Mouse (Mus musculus): Measurements from ENCODE around the gene Armc9. TPM values are rescaled to one million over a fixed set of nuclear protein-coding genes. Genes with fewer than 3 reads are reported as not detected.

Armc9 gene
- polyA plus RNA-seq, 1 experiment from 2014 or later = 17.4 TPM

GRCm38 (mm10) chr1:86301221-86302091 lies 146.9 kb downstream of the Armc9 start:
- Histone ChIP-seq H3K36me3 (ENCODE audit: control insufficient read depth, insufficient read depth, low read length) (no peaks in the 10 kb centered on the region), H3K9me3 (ENCODE audit: control insufficient read depth, low read length) (no peaks in the 10 kb centered on the region), H3K4me1 (ENCODE audit: control insufficient read depth, insufficient read depth, low read length) (peaks cover 7% of the 10 kb centered on the region; the same call in 1 of the 2 replicates), H3K4me2 (ENCODE audit: low read depth, low read length) (no peak overlapping the region), H3K27me3 (replicated peaks; ENCODE audit: control insufficient read depth, insufficient read depth, low read length) (peaks cover 12% of the 10 kb centered on the region), H3K4me3 (ENCODE audit: low read depth, low read length) (no peak overlapping the region), H3K27ac (replicated peaks; ENCODE audit: low read depth, low read length) (no peak overlapping the region), H3K9ac (ENCODE audit: low read depth, low read length) (no peak overlapping the region)
- no peak for ATAC-seq (ENCODE audit: low read depth)
- no peak for DNase-seq (ENCODE audit: low spot score)
- WGBS = 48% methylated on average over 6 of the region's 6 CpGs

GRCm38 (mm10) chr1:86302532-86302931 lies 148.0 kb downstream of the Armc9 start, which contains the start of gene B3gnt7:
TSS of gene B3gnt7 (plus strand) at chr1:86302832.
- Histone ChIP-seq H3K36me3 (ENCODE audit: control insufficient read depth, insufficient read depth, low read length) (no peaks in the 10 kb centered on the region), H3K27me3 (replicated peaks; ENCODE audit: control insufficient read depth, insufficient read depth, low read length) (peaks cover 12% of the 10 kb centered on the region), H3K9ac (ENCODE audit: low read depth, low read length) (peak within 1 kb of the TSS; percentile 64), H3K27ac (replicated peaks; ENCODE audit: low read depth, low read length) (no peak within 1 kb of the TSS), H3K4me2 (ENCODE audit: low read depth, low read length) (peak within 1 kb of the TSS; percentile 99), H3K4me1 (ENCODE audit: control insufficient read depth, insufficient read depth, low read length) (peaks cover 7% of the 10 kb centered on the region; the same call in 1 of the 2 replicates), H3K4me3 (ENCODE audit: low read depth, low read length) (peak within 1 kb of the TSS; percentile 68), H3K9me3 (ENCODE audit: control insufficient read depth, low read length) (no peaks in the 10 kb centered on the region)
- no peak for DNase-seq (ENCODE audit: low spot score)
- ATAC-seq (ENCODE audit: low read depth) = no peak
- 36% methylated on average over 6 of the region's 6 CpGs for WGBS

- H3K27ac ChIP-seq (replicated peaks; ENCODE audit: low read depth, low read length) = no peak overlapping the region
- DNase-seq (ENCODE audit: low spot score) (peak; percentile 78), ATAC-seq (ENCODE audit: low read depth) (peak; percentile 88)
- H3K9me3 ChIP-seq (ENCODE audit: control insufficient read depth, low read length) = no peaks in the 10 kb centered on the region
- peaks cover 7% of the 10 kb centered on the region; the same call in 1 of the 2 replicates for H3K4me1 ChIP-seq (ENCODE audit: control insufficient read depth, insufficient read depth, low read length)
- H3K27me3 ChIP-seq (replicated peaks; ENCODE audit: control insufficient read depth, insufficient read depth, low read length) = peaks cover 12% of the 10 kb centered on the region
- peak overlapping the region; percentile 99 for H3K4me2 ChIP-seq (ENCODE audit: low read depth, low read length)
- no peaks in the 10 kb centered on the region for H3K36me3 ChIP-seq (ENCODE audit: control insufficient read depth, insufficient read depth, low read length)
- WGBS = 0% methylated on average over 43 of the region's 65 CpGs
- peak overlapping the region; percentile 68 for H3K4me3 ChIP-seq (ENCODE audit: low read depth, low read length)
- peak overlapping the region; percentile 64 for H3K9ac ChIP-seq (ENCODE audit: low read depth, low read length)
Observed at GRCm38 (mm10) chr1:86303063-86303872, 148.7 kb downstream of the Armc9 start.

GRCm38 (mm10) chr1:86303873-86304250 lies 149.3 kb downstream of the Armc9 start:
- no peak overlapping the region for H3K27ac ChIP-seq (replicated peaks; ENCODE audit: low read depth, low read length)
- H3K36me3 ChIP-seq (ENCODE audit: control insufficient read depth, insufficient read depth, low read length) = no peaks in the 10 kb centered on the region
- ATAC-seq (ENCODE audit: low read depth) (no peak), DNase-seq (ENCODE audit: low spot score) (no peak)
- peak overlapping the region; percentile 99 for H3K4me2 ChIP-seq (ENCODE audit: low read depth, low read length)
- peaks cover 12% of the 10 kb centered on the region for H3K27me3 ChIP-seq (replicated peaks; ENCODE audit: control insufficient read depth, insufficient read depth, low read length)
- peak overlapping the region; percentile 68 for H3K4me3 ChIP-seq (ENCODE audit: low read depth, low read length)
- H3K4me1 ChIP-seq (ENCODE audit: control insufficient read depth, insufficient read depth, low read length) = peaks cover 7% of the 10 kb centered on the region; the same call in 1 of the 2 replicates
- H3K9ac ChIP-seq (ENCODE audit: low read depth, low read length) = peak overlapping the region; percentile 64
- 4% methylated on average over 16 of the region's 16 CpGs for WGBS
- H3K9me3 ChIP-seq (ENCODE audit: control insufficient read depth, low read length) = no peaks in the 10 kb centered on the region

GRCm38 (mm10) chr1:86306686-86307085 lies 152.1 kb downstream of the Armc9 start:
- Histone ChIP-seq H3K9ac (ENCODE audit: low read depth, low read length) (no peak overlapping the region), H3K27ac (replicated peaks; ENCODE audit: low read depth, low read length) (no peak overlapping the region), H3K27me3 (replicated peaks; ENCODE audit: control insufficient read depth, insufficient read depth, low read length) (peaks cover 8% of the 10 kb centered on the region; the same call in 1 of the 2 replicates), H3K4me3 (ENCODE audit: low read depth, low read length) (no peak overlapping the region), H3K4me2 (ENCODE audit: low read depth, low read length) (no peak overlapping the region), H3K36me3 (ENCODE audit: control insufficient read depth, insufficient read depth, low read length) (no peaks in the 10 kb centered on the region), H3K4me1 (ENCODE audit: control insufficient read depth, insufficient read depth, low read length) (peaks cover 18% of the 10 kb centered on the region), H3K9me3 (ENCODE audit: control insufficient read depth, low read length) (no peaks in the 10 kb centered on the region)
- ATAC-seq (ENCODE audit: low read depth) (no peak), DNase-seq (ENCODE audit: low spot score) (no peak)
- 84% methylated on average over 3 of the region's 3 CpGs for WGBS

DNA sequence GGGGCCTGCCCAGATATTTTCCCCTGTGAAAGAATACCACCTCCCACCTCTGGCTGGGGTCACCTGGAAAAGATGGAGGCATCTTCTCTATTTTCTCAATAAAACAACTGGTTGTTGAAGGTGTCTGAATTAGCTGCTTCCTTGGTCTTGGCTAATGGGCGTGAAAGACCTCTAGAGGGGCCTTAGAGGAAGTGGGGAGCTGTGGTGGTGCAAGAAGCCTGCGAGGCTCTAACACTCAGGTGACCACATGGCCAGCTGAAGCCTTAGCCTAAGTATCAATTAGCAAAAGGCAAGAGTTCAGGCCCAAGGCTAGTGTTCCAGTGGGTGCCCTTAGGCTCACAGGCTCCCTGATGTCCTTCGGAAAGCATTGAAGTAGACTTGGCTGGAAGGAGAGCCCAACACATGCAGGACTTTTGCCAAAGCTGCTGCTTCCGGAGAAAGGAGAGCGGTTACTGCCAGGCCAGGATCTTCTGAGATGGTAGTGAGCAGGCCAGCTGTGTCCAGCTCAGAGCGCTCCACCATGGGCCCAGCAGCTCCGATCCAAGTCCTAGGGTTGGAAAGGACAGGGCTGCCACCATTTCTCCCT lies 152.7 kb downstream of the Armc9 start:
- no peak overlapping the region for H3K27ac ChIP-seq (replicated peaks; ENCODE audit: low read depth, low read length)
- ATAC-seq (ENCODE audit: low read depth) = no peak

DNA sequence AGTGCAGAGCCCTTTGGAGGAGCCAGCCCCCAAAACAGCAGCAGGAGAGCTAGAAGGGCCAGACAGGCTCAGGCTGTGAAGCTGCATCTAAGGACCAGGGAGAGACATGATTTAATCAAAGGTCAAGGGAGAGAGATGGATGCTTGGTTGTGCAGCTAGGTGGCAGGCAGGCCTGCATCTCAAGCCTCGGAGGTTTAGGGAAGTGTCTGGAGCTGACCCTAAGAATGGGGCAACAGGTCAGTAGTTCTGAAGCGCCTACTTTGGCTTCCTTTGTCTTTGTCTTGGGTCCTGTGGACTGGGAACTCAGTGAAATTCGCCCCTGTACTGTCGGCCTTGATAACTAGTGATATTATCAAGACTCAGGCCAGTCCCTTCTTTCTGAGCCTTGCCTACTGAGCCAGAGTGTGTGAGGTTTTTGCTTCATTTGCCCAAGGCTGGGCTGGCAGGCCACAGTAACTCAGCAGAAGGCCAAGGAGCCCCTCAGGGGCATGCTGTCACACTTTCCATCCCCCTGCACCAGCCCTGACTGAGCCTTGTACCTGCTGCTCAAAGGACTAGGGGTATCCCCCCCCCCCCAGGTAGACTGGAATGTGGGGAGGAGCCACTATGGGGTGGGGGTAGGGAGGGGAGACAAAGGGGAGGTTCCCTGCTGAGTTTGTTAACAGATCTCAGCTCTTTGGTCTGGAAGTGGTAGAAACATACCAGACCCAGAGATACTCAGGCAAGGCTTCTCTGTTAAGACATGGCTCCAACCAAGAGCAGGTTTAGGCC lies 153.5 kb downstream of the Armc9 start:
- DNase-seq (ENCODE audit: low spot score) = no peak
- Histone ChIP-seq H3K9ac (ENCODE audit: low read depth, low read length) (no peak overlapping the region), H3K4me2 (ENCODE audit: low read depth, low read length) (no peak overlapping the region), H3K4me3 (ENCODE audit: low read depth, low read length) (no peak overlapping the region), H3K4me1 (ENCODE audit: control insufficient read depth, insufficient read depth, low read length) (peaks cover 11% of the 10 kb centered on the region), H3K36me3 (ENCODE audit: control insufficient read depth, insufficient read depth, low read length) (no peaks in the 10 kb centered on the region), H3K27me3 (replicated peaks; ENCODE audit: control insufficient read depth, insufficient read depth, low read length) (peaks cover 3% of the 10 kb centered on the region; the same call in 1 of the 2 replicates), H3K27ac (replicated peaks; ENCODE audit: low read depth, low read length) (no peak overlapping the region), H3K9me3 (ENCODE audit: control insufficient read depth, low read length) (no peaks in the 10 kb centered on the region)
- WGBS = 44% methylated on average over 4 of the region's 4 CpGs
- ATAC-seq (ENCODE audit: low read depth) = no peak

More for the DNA sequence above, 152.7 kb downstream of the Armc9 start:
- no peak overlapping the region for H3K4me3 ChIP-seq (ENCODE audit: low read depth, low read length)
- H3K9ac ChIP-seq (ENCODE audit: low read depth, low read length) = no peak overlapping the region
- H3K36me3 ChIP-seq (ENCODE audit: control insufficient read depth, insufficient read depth, low read length) = no peaks in the 10 kb centered on the region
- peaks cover 18% of the 10 kb centered on the region for H3K4me1 ChIP-seq (ENCODE audit: control insufficient read depth, insufficient read depth, low read length)
- peaks cover 7% of the 10 kb centered on the region; the same call in 1 of the 2 replicates for H3K27me3 ChIP-seq (replicated peaks; ENCODE audit: control insufficient read depth, insufficient read depth, low read length)
- no peak overlapping the region for H3K4me2 ChIP-seq (ENCODE audit: low read depth, low read length)
- DNase-seq (ENCODE audit: low spot score) = no peak
- H3K9me3 ChIP-seq (ENCODE audit: control insufficient read depth, low read length) = no peaks in the 10 kb centered on the region
- 87% methylated on average over 7 of the region's 7 CpGs for WGBS

Measured in embryonic facial prominence, embryonic 14.5 days (tissue).